Mouse (Mus musculus): ENCODE data around the gene Thsd4.

DNA sequence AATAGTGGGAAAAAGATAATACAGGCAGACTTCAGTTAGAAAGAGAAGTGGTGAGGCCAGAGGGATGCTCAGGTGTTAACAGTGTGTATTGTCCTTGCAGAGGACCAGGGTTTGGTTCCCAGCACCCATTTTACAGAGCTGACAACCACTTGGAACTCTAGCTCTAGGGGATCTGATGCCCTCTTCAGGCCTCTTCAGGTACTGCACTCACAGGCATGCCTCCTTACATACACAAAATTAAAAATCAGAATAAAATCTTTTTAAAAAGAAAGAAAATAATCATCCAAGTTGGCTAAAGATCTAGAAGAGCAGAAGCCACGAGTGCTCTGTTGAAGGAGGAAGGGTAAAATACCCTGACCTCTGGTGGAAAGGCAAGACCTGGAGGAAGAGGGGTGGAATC lies 478.7 kb downstream of the Thsd4 start:
- TF ChIP-seq CTCF (IDR thresholded peaks at IDR 0.05; ENCODE audit: extremely low read depth, insufficient read depth, low read length) (no peak), POLR2A (IDR thresholded peaks at IDR 0.05; ENCODE audit: extremely low read depth, insufficient read depth, low read length) (no peak)

Data from cortical plate, adult 2 months (tissue).